Mouse (Mus musculus): Measurements from ENCODE around the gene Tollip.

GRCm38 (mm10) chr7:141928642-141929041 is 10.3 kb upstream of the Tollip start:
- TF ChIP-seq ZNF384 (IDR thresholded peaks at IDR 0.05; ENCODE audit: low read depth, low read length): no peak
- TF ChIP-seq MAFK (IDR thresholded peaks at IDR 0.05; ENCODE audit: insufficient read depth, low read depth, low read length): no peak

Data from ES-E14 (cell line).